Mouse (Mus musculus) forelimb bud, embryonic 11.5 days (tissue): ENCODE data around the gene Dop1a.
A peak's percentile ranks its signal among the peaks of the same experiment; 100 is the strongest.

Experiments
- DNase-seq: peaks from one replicate; pipeline ENCODE4 v3.0.0-alpha.2; 2012; ENCODE audit warnings: low read depth, low spot score

The Dop1a gene

DNA sequence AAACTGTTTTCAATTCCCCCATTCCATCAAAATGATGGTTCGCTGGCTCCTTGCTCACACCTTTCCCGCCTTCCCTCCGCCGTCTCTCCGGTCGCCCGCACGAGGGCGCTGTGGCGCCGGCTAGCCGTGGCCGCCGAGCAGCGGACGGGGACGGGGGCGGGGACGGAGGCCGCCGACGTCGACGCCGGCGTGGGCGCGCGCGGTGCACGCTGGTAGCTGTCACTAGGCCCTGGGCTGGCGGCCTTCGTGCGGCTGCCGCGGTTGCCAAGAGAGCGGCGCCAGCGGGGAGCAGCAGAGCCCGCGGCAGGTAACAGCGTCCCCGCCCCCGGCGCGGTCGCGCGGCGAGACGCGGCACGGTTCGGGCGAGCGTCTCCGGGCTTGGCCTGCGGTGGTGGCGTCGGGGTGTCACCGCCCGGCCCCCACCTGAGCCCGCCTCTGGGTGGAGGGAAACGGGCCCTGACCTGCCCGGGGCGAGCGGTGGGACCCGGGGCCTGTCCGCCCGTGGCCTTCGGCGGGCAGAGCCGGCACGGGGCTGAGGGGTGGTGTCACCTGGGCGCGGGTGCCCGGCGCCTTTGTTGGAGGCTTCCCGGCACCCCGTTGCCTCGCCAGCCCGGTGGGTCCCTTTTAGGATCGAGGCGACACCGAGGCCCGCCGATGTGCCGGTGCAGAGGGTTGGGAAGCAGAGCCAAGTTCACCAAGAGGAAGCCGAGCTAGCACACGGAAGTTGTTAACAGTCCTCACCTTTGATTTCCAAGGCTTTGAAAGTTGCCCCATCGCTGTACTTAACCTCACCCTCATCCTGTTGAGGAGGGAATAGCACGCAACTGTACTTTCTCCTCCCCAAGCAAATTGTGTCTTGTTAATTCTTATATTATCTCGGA, at the start of gene Dop1a:
Gene Dop1a (plus strand): TSS at position 165 of the 881 bp plus-strand sequence.
- peak; percentile 86 for DNase-seq

DNA sequence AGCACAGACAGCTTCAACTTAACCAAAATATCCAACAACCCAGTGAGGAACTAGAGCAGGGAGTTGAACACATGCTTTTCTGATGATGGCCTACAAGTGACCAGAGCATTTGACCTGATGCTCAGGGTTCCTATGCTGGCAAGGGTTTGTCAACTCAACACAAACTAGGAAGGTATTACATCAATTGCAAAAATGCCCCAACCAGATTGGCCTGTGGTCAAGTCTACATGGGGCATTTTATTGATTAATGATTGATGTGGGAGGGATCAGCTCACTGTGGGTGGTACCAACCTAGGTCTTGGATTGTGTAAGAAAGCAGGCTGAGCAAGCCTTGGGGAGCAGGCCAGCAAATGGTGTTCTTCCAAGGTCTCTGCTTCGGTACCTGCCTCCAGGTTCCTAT, 49.0 kb upstream of the Dop1a start:
- DNase-seq, result no peak

- no peak for DNase-seq
Measured at GRCm38 (mm10) chr9:86419366-86419765, 47.6 kb upstream of the Dop1a start.

GRCm38 (mm10) chr9:86423331-86423730, 43.6 kb upstream of the Dop1a start:
- DNase-seq, result no peak

DNA sequence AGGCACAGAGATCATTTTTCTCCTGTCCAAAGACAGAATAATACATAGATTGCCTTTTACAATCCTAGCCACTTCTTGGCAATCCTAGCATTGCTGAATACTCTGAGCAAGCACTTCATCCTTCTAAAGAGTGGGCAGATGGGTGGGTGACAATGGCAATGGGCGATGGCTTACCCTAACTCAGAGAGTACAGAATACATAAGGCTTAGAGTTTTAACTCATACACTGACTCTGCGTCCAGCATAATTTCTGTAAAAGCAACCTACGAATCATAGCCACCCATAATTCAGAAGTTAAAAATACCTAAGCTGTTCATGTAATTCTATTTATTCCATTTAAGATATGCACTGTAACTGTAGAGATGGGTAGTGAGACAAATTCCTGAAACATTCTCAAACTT, 31.4 kb upstream of the Dop1a start:
- no peak for DNase-seq

- no peak for DNase-seq
Measured at GRCm38 (mm10) chr9:86436608-86437007, 30.3 kb upstream of the Dop1a start.

GRCm38 (mm10) chr9:86438337-86439009, 28.5 kb upstream of the Dop1a start:
- DNase-seq, result no peak

- DNase-seq, result no peak
Measured at GRCm38 (mm10) chr9:86442248-86442647, 24.7 kb upstream of the Dop1a start.

- DNase-seq, result no peak
Measured at GRCm38 (mm10) chr9:86446847-86447246, 20.1 kb upstream of the Dop1a start.

- no peak for DNase-seq
Measured at GRCm38 (mm10) chr9:86447431-86447830, 19.5 kb upstream of the Dop1a start.

GRCm38 (mm10) chr9:86449581-86449980, 17.4 kb upstream of the Dop1a start:
- peak; percentile 86 for DNase-seq

- DNase-seq, result no peak
Measured at GRCm38 (mm10) chr9:86451094-86451493, 15.9 kb upstream of the Dop1a start.

DNA sequence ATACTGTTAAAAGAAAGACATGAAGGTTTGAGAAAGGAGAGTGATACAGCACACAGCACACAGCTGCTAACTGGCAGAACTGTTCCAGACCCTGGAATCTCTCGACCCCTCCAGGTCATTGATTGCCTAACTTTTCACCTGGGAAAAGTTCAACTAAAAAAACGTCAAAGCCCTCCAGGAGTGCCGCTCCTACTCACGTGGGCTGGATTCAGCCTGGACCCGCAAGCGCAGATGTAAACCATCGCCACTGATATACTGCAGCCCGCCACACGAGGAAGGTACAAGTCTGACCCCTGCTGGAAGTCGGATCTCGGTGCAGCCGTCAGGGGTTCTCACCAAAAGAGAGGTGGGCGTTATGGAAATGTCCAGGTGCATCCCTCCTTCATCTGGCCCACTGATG, 15.3 kb upstream of the Dop1a start:
- peak; percentile 82 for DNase-seq

DNA sequence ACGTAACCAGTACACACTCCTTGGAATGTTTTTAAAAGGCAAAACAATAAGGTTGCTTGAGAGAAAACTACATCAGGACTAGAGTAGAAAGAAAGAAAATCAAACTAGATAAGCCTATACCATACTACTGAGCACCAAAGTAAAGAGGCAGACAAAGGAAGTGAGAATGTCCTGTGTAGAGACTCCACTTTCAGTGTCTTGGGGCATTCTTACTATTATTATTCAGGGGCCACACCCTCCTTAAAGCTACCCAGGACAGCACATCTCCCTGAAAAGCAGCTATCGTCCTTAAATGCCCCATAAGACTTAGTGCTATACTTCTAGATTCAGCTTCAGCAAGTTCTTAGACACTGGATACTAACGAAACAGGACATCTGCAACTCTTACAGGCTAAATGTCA, 13.3 kb upstream of the Dop1a start:
- no peak for DNase-seq

DNA sequence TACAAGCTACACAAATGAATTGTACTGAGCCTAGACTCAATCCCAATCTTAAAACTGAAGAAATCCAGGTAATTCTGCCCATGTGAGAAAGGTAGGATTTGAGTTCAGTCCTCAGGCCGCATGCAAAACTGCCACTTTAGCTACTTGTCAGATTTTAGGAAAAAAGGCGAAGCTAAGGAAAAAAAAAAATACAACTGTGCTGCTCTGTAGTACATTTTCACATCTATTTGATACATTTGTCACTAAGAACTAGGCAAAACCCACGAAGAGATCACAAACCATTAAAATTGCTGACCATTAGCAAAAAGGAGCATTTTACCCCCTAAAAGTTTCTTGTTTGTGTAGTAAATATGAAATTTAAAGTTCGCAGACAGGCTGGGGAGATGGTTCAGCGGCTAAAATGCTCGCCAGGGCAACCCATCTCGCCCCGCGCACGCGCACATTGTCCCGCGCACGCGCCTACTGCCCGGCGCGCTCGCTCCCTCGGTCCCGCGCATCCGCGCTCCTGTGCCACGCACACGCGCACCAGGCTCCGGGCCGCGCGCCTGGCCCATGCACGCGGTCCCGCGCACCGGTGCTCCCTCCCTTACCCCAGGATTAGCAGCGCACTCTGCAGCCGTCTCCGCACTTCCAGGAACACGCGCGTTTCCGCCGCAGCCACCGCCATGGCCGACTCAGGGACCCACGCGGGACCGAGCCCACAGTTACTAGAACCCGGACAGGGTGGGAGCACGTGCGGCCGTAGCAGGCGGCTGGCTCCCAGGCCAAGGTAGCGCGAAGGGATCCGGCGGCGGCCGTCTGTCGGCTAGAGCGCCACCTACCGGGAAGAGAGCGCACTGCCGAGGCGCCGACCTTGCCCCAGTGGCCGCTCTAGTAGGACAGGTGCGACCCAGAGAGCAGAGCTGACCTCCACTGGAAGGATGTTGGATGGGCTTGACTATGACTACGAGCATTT, 2.5 kb upstream of the Dop1a start, which contains the start of gene Ube2cbp:
Gene Ube2cbp (minus strand): TSS at position 800 of the 955 bp plus-strand sequence.
- DNase-seq, result peak; percentile 86

GRCm38 (mm10) chr9:86475956-86476355, 9.0 kb downstream of the Dop1a start:
- no peak for DNase-seq

DNA sequence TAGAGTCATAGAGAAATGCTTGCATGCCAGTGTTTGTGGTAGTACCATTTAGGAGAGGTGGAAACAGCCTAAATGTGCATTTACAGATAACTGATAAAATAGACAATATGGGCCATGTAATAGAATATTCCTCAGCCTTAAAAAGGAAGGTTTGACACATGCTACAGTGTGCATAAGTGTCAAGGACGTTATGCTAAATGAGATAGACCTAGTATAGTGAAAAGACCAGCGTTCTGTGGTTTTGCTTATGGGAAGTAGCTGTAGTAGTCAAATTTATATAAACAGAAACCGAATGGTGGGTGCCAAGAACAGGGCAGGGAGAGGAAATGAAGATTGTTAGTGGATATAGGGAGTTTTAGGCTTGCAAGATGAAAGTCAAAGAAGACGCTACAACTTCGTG, 9.8 kb downstream of the Dop1a start:
- DNase-seq, result no peak

DNA sequence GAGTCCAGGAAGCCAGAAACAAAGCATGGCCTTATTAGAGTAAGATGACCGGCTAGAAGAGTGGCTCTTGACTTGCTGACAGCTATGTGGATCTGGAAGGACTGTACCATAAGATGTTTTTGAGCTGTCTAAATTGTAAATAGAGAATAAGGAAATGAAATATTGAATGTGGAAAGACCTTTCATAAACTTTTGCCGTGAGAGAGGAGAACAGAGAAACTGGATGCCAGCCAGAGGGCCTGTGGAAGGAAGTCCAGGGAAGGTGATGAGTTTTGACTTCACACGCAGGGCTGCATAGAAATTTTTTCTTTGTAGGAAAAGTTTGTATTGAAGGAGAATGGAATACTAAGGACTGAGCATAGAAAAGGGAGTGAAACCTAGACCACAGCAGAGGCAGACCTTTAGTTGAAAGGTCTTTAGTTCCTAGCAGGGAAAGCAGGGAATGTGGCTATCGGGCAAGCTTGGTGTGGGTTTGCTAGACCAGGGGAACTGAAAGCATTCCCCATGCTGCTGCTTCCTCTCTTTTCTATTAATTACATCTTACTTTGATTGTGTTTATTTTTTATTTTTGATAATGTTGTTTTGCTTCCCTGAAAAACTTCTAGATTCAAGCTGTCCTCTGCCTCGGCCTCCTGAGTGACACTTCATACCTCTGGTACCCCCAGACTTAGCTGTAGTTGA, 11.6 kb downstream of the Dop1a start:
- no peak for DNase-seq

DNA sequence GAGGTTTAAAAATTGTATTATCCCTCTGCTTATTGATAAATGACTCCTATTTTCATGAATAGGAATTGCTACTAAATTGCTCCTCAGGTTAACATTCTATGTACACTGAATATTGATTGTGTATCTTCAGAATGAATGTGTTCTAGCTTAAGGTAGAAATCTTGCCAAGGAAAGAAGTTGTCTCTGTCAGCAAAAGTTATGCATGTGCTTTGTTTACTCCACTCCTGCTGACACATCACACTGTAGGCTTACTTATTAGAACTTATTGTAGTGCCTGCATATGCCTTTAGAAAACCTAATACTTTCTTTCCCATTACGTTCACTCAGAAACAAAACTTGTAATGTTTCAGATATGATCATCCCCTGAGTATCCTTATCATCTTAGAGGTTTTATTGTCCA, 15.3 kb downstream of the Dop1a start:
- no peak for DNase-seq

- DNase-seq, result no peak
Measured at GRCm38 (mm10) chr9:86491740-86492139, 24.8 kb downstream of the Dop1a start.

GRCm38 (mm10) chr9:86496261-86496660, 29.3 kb downstream of the Dop1a start:
- no peak for DNase-seq
